Mouse (Mus musculus): Measurements from ENCODE around the gene Tcte2. TPM values are rescaled to one million over a fixed set of nuclear protein-coding genes. Genes with fewer than 3 reads are reported as not detected.

Tcte2 gene
- total RNA-seq, 2 experiments from 2014 or later: 15.1 to 17.0 TPM

Other genes starting within 250 kb of the Tcte2 start
- gene Afdn, start 1.3 kb downstream of the Tcte2 start, total RNA-seq (2021): 100 to 1,000 TPM; 106 to 112 TPM
- not detected for gene Gm7168, start 186.5 kb upstream of the Tcte2 start, total RNA-seq (2021)
- gene Gm7356, start 241.9 kb upstream of the Tcte2 start, total RNA-seq (2021): not detected

All from layer of hippocampus, postnatal 14 days (tissue).